Mouse (Mus musculus): Measurements from ENCODE around the gene AU021092.
"Not testable (repeated sequence)": the region's sequence is repeated elsewhere in the genome, so short reads cannot be mapped to it uniquely, and the experiment has no call there.

GRCm38 (mm10) chr16:5228103-5228502 is 6.0 kb upstream of the AU021092 start:
- not testable (repeated sequence) for TF ChIP-seq CTCF, EP300 (IDR thresholded peaks at IDR 0.05; ENCODE audit: low read depth)
